Mouse (Mus musculus) bone marrow, adult 2 months (tissue): ENCODE measurements around the gene Treml2.

Experiments
- CTCF ChIP-seq: fragments of 200-500 bp; IDR thresholded peaks from 2 replicates; pipeline ENCODE4 v1.5.1; 2011; ENCODE audit warnings: low read length, control low read depth; ENCODE audit not compliant: control insufficient read depth, insufficient read depth
- POLR2A ChIP-seq: fragments of 200-500 bp; IDR thresholded peaks from 2 replicates; pipeline ENCODE4 v1.6.1; 2011; ENCODE audit warnings: low read depth, mild to moderate bottlenecking, control low read depth, low read length, borderline replicate concordance; ENCODE audit not compliant: control insufficient read depth

GRCm38 (mm10) chr17:48312124-48312523 lies 12.8 kb downstream of the Treml2 start:
- TF ChIP-seq CTCF (no peak), POLR2A (no peak)
